Mouse (Mus musculus): ENCODE measurements at regions not wholly inside any gene's neighbourhood (a gene's known extent, or its start where the extent isn't known, plus 50 kb on each side); places are given as distances from the start of the nearest gene placed in this dataset.
"Not testable (repeated sequence)": the region's sequence is repeated elsewhere in the genome, so short reads cannot be mapped to it uniquely, and the experiment has no call there.

DNA sequence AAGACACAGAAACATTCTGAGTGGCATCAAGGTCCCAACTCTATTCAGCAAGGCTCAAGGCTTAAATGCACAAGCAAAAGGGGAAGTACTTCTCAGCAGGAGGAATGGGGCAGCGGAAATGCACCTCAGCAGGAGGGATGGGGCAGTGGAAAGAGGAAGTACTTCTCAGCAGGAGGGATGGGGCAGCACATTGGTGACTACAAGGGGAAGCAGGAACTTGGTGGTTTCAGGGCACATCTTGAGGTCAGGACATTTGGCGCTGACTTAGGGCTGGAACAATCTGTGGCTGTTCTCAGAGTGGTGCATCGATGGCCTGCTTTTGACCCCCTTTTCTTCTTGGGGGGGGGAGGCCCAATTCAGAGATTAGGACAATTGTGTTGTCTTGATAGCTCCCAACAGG lies 255.7 kb downstream of the Antxr2 start:
- not testable (repeated sequence) for TF ChIP-seq POLR2A (IDR thresholded peaks at IDR 0.05; ENCODE audit: borderline replicate concordance, control insufficient read depth, low read depth, low read length); CTCF (IDR thresholded peaks at IDR 0.05; ENCODE audit: control insufficient read depth, insufficient read depth, low read length)

Measured in bone marrow, adult 2 months (tissue).